Mouse (Mus musculus): ENCODE data around the gene Chaf1a. TPM values are rescaled to one million over a fixed set of nuclear protein-coding genes. Genes with fewer than 3 reads are reported as not detected.

Chaf1a gene
- polyA plus RNA-seq, 1 experiment from 2014 or later: 35.3 TPM

Other genes with a start within 250 kb of the Chaf1a start
- gene Zfp119a, start 161.5 kb upstream of the Chaf1a start, polyA plus RNA-seq (2016; fragmentation: Nextera tagmentation; extraction: Ambion mirVana): 6.3 and 8.3 TPM in 2 replicates
- 12.1 and 13.3 TPM in 2 replicates for gene Zfp959, start 148.3 kb upstream of the Chaf1a start, polyA plus RNA-seq (2016; fragmentation: Nextera tagmentation; extraction: Ambion mirVana)
- gene Zfp119b, start 90.9 kb upstream of the Chaf1a start, polyA plus RNA-seq (2016; fragmentation: Nextera tagmentation; extraction: Ambion mirVana): 4.6 and 5.6 TPM in 2 replicates
- gene Ebi3, start 87.8 kb upstream of the Chaf1a start, polyA plus RNA-seq (2016; fragmentation: Nextera tagmentation; extraction: Ambion mirVana): 1.9 and 2.8 TPM in 2 replicates
- 28.5 and 31.3 TPM in 2 replicates for gene Yju2, start 81.3 kb upstream of the Chaf1a start, polyA plus RNA-seq (2016; fragmentation: Nextera tagmentation; extraction: Ambion mirVana)
- 52.0 and 105 TPM in 2 replicates for gene Shd, start 70.0 kb upstream of the Chaf1a start, polyA plus RNA-seq (2016; fragmentation: Nextera tagmentation; extraction: Ambion mirVana)
- 67.6 and 99.5 TPM in 2 replicates for gene Fsd1, start 53.9 kb upstream of the Chaf1a start, polyA plus RNA-seq (2016; fragmentation: Nextera tagmentation; extraction: Ambion mirVana)
- 6.0 and 8.3 TPM in 2 replicates for gene Stap2, start 34.9 kb upstream of the Chaf1a start, polyA plus RNA-seq (2016; fragmentation: Nextera tagmentation; extraction: Ambion mirVana)
- 131 and 177 TPM in 2 replicates for gene Mpnd, start 34.7 kb upstream of the Chaf1a start, polyA plus RNA-seq (2016; fragmentation: Nextera tagmentation; extraction: Ambion mirVana)
- gene Sh3gl1, start 3.8 kb upstream of the Chaf1a start, polyA plus RNA-seq (2016; fragmentation: Nextera tagmentation; extraction: Ambion mirVana): 161 and 163 TPM in 2 replicates
- gene Ubxn6, start 34.6 kb downstream of the Chaf1a start, polyA plus RNA-seq (2016; fragmentation: Nextera tagmentation; extraction: Ambion mirVana): 38.7 and 52.7 TPM in 2 replicates
- 186 and 190 TPM in 2 replicates for gene Hdgfl2, start 39.2 kb downstream of the Chaf1a start, polyA plus RNA-seq (2016; fragmentation: Nextera tagmentation; extraction: Ambion mirVana)
- 0.04 and 0.06 TPM in 2 replicates for gene Plin4, start 69.4 kb downstream of the Chaf1a start, polyA plus RNA-seq (2016; fragmentation: Nextera tagmentation; extraction: Ambion mirVana)
- 0.39 and 0.42 TPM in 2 replicates for gene Plin5, start 77.2 kb downstream of the Chaf1a start, polyA plus RNA-seq (2016; fragmentation: Nextera tagmentation; extraction: Ambion mirVana)
- not detected in 2 replicates for gene Lrg1, start 81.6 kb downstream of the Chaf1a start, polyA plus RNA-seq (2016; fragmentation: Nextera tagmentation; extraction: Ambion mirVana)
- 2.3 and 3.8 TPM in 2 replicates for gene Sema6b, start 99.9 kb downstream of the Chaf1a start, polyA plus RNA-seq (2016; fragmentation: Nextera tagmentation; extraction: Ambion mirVana)
- gene Tnfaip8l1, start 122.0 kb downstream of the Chaf1a start, polyA plus RNA-seq (2016; fragmentation: Nextera tagmentation; extraction: Ambion mirVana): 10.4 and 11.8 TPM in 2 replicates
- 70.5 and 80.6 TPM in 2 replicates for gene Mydgf, start 143.5 kb downstream of the Chaf1a start, polyA plus RNA-seq (2016; fragmentation: Nextera tagmentation; extraction: Ambion mirVana)
- 43.0 and 52.3 TPM in 2 replicates for gene Dpp9, start 178.5 kb downstream of the Chaf1a start, polyA plus RNA-seq (2016; fragmentation: Nextera tagmentation; extraction: Ambion mirVana)
- 13.3 and 15.5 TPM in 2 replicates for gene Fem1a, start 216.4 kb downstream of the Chaf1a start, polyA plus RNA-seq (2016; fragmentation: Nextera tagmentation; extraction: Ambion mirVana)
- gene Ticam1, start 236.3 kb downstream of the Chaf1a start, polyA plus RNA-seq (2016; fragmentation: Nextera tagmentation; extraction: Ambion mirVana): 2.4 and 2.6 TPM in 2 replicates

Data from hindbrain, embryonic 10.5 days (tissue).